Mouse (Mus musculus): ENCODE data around the gene Prdm1. TPM values are rescaled to one million over a fixed set of nuclear protein-coding genes. Genes with fewer than 3 reads are reported as not detected.

Gene Prdm1
- total RNA-seq (2021) = 1 to 10 TPM; 1.6 to 2.1 TPM
- long read RNA-seq, experiment 1 = 0 reads
- long read RNA-seq, experiment 2 = 0 reads

DNA sequence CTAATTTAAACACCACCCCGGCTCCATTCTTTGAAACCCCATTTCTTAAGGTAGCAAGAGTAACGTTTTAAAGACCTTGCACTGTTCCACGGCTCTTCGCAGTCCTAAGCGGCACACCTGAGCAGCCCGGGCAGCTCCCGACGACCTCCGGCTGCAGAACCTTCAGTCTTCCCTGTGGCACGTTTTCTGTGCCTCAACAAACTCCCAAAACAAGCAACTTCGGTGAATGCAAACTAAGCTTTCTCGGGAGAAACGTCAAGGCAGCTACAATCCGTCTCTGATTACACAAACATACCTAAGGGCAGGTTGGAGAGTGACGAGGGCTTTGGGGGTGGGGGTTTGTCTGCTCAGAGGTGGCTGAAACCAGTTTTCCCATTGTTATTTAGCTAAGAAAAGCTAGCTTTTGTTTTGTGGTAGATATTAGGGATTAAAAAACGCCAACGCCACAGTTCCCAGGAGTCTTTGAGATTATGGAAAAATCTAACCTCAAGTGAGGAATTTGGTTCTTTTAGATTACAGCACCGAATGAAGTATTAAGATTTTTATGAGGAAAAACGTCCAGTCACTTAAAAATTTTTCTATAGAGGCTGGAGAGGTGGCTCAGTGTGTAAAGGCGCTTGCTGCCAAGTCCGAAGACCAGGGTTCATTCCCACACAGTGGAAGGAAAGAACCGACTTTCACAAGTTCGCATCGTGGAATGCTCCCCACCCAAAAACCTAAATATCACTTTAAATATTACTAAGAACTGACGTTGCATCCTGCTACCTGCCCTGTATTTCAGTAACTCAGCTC lies at the start of gene Prdm1:
TSS of gene Prdm1 (minus strand) at position 211 of the 792 bp plus-strand sequence.
- intact Hi-C loops (cut with DNase I) = loop anchor here (2.0 to 10.0 kb wide), 2 partner anchors 70 to 204 kb away; no protein-coding TSS in a partner anchor
- no peak for DNase-seq

DNA sequence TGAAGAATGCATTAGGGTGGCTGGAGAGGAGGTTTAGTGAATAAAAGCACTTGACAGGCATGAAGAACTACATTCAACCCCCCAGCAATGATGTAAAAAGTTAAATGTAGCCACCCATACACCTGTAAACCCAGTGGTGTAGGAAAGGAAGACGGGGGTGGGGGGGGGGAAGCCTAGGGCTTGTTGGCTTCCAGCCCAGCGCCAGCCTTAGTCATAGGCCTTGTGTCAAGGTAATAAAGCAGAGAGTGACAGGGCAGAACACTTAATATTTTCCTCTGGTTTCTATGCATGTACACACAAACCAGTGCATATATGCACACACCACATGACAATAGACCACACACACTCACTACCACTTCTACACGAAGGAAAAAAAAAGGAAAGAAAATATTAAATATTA lies 37.7 kb upstream of the Prdm1 start:
- intact Hi-C loops (cut with DNase I) = no loop called here
- DNase-seq = no peak

DNA sequence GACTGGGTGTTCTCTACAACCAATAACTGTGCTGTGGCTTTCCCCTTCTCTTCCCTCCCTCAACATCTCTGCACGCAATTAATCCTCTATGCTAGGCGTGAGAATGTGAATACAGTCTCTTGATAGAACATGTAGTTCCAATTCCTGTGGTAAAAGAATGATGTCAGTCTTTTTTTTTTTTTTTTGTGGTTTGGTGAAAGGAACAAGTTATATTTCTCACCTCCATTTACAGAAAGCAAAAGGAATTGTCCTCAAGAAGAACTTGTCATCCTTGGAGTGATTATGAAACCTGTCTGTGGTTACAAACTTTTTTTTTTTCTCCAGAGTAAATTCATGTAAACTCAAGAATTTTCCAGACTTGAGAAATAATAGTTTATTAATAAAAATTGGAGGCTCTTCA lies 36.8 kb upstream of the Prdm1 start:
- intact Hi-C loops (cut with DNase I) = no loop called here
- DNase-seq = no peak

DNA sequence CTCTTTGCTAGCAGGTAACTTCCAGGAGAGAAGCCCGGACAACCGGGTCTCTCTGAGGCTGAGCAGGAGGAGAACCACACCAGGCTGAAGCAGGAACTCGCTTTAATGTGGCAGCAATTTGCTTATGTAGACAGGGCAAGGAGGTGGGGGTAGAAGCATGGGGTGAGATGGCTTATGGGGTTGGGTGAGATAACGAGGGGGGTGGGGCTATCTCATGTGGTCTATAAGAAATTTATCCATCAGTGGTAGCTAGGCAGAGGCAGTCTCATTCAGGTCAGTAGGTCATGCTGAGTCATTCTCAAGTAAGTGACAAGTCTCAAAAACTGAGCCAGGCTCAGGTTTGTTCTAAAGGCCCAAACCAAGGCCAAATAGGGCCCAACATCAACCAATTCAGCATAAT lies 28.5 kb upstream of the Prdm1 start:
- intact Hi-C loops (cut with DNase I) = no loop called here
- no peak for DNase-seq

DNA sequence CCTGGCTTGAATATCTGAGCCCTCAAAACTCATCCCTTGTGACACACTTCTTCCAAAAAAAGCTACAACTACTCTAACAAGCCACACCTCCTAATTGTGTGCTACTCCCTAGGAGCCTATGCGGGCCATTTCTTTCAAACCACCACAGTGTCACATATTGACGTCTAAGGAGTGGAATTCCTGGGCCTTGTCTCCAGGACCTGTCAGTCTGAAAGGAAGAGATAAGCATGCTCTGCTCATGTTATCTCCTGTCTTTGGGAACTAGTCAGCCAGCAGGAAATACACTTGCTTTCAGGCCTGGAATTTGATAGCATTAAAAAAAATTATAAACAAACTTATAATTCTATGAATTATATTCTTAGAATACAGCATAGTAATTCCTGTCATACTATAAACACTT lies 27.0 kb upstream of the Prdm1 start:
- intact Hi-C loops (cut with DNase I) = no loop called here
- DNase-seq = no peak

DNA sequence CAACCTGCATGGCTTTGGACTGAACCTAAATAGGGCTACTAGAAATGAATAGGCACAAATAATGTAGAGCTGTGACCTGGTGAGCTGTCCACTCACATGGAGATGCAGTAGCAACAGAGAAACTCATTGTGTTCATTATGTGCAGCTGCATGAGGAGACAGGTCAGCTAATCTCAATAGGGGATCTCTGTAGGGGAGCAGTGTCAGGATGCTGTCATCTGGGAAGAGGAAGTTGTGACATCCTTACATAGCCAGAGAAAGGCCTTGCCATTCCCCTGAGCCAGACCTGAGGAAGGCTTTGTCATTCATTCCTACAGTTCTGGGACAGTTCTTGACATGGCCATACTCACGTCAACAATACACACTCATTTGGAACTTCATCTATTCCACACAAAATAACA lies 25.3 kb upstream of the Prdm1 start:
- intact Hi-C loops (cut with DNase I) = no loop called here
- no peak for DNase-seq

DNA sequence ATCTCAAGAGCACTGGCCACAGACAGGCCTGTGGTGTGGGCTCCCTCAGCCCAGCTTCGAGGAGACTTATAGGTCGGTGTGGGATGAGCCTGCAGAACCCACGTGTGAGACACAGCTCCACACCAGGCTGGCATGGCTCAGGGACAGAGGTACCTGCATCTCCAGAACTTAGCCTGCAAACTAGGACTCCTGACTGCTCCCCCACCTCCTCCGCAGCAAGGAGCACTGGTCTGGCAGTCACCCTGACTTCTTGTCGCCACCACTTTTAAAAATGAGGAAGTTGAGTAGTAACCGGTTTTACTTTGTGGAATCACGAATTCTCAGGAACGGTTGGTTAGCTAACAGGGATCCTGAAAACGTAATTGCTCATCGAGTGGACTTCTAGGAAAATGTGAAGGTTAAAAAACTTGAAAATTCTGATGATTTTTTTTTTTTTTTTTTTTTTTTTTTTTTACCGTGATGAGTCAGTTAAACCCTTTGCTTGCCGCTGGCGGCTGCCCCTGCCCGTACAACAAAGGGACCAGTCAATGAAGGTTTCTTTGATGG lies 10.8 kb upstream of the Prdm1 start:
- DNase-seq = no peak
- intact Hi-C loops (cut with DNase I) = no loop called here

DNA sequence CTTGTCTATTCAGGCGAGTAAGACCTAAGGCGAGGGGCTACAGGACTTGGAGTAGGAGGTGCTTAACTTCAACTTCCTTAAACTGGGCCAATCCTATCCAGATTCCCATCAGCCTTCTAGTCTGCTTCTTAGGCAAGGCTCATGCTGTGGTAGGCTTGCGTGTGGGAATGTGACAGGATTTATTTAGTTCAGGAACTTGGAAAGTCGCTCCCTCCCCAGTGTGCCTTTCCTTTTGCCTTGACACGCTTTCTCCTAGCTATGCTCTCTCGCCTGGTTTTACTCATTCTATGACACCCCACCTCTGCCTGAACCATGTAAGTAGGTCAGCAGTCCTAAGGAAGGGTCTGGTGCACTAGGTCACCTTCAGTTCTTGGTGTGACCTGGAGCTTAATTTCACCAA lies 9.8 kb upstream of the Prdm1 start:
- DNase-seq = no peak
- intact Hi-C loops (cut with DNase I) = no loop called here

DNA sequence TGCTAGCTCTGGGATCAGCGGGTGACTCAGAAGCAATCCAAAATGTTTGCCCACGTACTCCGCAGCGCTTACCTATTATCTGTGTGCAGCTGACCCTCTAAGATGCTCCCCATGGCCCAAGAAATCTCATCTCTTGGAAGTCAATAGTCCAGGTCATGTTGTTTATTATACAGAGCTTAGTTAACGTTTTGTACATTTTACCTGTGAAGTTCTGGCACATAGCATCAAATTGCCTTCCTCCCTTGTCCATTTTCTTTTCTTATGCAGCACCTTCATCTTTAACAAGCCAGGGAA lies 1.7 kb upstream of the Prdm1 start:
- DNase-seq = no peak
- intact Hi-C loops (cut with DNase I) = loop anchor here (5.0 kb wide), 1 partner anchor 48 kb away; no protein-coding TSS in a partner anchor

DNA sequence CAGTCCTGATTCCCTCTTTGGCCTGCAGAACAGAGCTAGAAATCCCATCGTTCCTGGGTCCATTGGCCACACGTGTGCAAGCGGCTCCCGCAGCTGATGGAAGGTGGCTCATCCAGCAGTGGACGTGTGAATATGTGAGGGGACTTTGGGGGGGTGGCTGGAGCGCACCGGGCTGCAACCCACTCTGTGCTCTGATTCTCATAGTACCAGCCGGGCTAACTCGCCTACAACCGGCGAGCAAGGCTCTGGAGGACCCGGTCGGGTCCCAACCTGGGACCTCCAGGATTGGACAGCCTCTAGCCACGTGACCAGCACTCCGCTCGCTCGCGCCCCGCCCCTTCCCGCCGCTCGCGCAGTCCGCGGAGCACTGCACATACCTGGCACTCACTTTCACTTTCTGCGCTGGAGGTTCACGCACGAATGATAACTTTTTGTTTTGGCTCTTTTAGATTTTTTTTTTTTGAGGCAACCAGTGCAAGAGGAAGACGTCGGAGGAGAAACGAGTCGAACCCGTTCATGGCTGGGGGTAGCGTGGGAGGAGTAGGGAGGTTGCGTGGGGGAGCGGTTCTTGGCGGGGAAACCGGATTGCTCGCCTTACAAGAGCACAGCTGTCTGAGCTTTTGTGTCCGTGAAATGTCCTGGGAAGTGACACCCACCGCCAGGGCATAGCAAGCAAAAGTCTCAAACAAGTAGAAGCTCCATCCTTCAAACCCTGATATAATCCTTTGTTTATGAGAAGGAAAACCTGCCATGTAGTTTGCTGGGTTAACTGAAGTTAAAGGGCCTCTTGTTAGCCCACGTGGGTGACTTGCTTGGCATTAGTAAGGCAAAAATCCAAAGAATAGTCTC lies 1.1 kb upstream of the Prdm1 start:
- peak; percentile 84 to 85 for DNase-seq
- intact Hi-C loops (cut with DNase I) = loop anchor here (2.0 to 10.0 kb wide), 3 partner anchors 47 to 205 kb away; no protein-coding TSS in a partner anchor

DNA sequence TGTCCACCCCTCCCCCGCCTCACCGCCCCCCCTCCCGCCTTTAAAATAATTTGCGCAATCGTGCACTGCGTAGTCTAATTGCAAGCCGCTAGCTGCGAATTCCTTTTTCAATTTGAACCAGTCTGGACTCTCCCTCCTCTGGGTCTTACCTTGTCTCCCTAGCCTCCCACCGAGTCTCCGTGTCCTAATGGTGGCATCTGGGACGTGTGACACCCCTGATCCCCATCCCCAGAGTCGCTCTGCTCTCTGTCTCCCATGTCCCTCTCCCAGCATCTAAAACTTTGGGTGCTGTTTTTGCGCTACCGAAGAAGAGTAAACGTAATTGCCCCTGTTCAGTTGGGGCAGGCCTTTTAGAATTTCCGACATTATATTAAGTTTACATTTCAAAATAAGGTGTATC lies 650 bp downstream of the Prdm1 start:
- intact Hi-C loops (cut with DNase I) = loop anchor here (2.0 to 10.0 kb wide), 2 partner anchors 69 to 203 kb away; no protein-coding TSS in a partner anchor
- DNase-seq = no peak

DNA sequence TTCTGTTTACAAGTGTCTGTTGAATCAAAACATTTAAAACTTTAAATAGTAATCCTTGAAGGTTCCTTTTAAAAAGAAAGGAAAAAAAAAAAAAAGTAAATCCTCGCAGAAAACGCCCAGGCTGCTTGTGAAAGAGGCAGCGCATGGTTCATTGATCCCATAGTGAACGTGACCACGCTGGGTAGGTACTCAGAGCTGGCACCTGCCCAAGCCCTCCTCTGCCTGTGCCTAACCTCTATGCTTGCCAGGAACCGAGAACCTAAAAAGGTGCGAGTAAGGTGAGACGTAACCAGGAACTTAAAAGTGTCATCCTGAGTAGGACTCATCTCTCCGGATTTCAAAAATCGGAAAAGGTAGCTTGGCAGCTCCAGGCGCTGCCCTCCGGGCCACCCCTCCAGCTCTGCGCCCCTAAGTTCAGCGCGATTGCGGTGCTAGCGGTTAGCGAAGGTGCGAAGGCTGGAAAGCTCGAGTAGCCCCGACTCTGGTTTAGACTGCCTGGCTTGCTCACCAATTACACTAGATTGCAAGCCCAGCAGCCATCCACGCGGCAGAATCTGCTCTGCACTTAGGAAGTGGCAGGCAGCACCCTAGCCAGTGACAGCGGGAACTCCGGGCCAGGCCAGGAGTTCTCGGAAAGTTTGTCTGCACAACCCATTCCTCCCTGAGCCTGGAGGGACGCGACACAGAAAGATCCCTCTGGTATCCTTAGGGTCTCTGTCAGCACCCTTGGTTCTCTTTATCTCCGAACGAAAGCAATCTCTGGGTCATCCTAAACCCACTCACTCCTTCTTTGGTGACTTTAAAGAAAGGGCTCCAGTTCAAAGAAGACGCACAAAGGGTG lies 1.3 kb downstream of the Prdm1 start:
- peak; percentile 24 to 44 for DNase-seq
- intact Hi-C loops (cut with DNase I) = loop anchor here (10.0 kb wide), 1 partner anchor 202 kb away; no protein-coding TSS in a partner anchor

DNA sequence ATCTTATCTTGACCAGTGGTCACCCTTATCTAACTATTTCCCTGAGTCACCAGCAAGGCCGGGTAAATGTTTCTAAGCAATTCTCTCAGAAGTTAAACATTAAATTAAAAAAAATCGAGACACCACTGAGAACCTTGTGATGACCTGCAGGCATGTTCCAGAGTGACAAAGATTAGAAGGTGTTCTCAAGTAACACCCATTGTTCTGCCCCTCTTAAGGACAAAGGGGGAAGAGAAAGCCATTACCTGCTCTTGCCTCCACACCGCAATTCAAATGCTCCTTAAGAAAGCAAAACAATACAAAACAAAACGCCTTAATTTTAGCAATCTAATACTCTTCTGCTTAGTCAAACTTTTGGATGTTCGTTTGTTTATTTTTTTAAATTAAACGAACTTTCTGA lies 8.1 kb downstream of the Prdm1 start:
- intact Hi-C loops (cut with DNase I) = loop anchor here (10.0 kb wide), 1 partner anchor 195 kb away; no protein-coding TSS in a partner anchor
- no peak for DNase-seq

DNA sequence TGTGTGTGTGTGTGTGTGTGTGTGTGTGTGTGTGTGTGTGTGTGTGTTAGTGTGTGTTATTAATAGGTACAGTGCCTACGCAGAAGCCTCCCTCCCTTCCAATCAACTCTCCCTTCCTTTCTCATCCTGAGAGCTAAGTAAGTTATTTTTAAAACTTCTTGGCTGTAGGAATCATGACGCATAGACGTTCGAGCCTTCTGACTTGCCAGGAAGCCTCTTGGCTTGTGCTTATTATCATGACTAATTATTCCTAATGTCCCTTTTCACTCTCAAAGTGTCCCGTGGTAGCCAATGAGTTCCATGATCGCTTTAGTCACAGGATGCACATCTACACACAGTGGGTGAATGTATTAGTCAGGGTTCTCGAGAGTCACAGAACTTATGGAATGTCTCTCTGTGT lies 9.7 kb downstream of the Prdm1 start:
- intact Hi-C loops (cut with DNase I) = no loop called here
- DNase-seq = no peak

DNA sequence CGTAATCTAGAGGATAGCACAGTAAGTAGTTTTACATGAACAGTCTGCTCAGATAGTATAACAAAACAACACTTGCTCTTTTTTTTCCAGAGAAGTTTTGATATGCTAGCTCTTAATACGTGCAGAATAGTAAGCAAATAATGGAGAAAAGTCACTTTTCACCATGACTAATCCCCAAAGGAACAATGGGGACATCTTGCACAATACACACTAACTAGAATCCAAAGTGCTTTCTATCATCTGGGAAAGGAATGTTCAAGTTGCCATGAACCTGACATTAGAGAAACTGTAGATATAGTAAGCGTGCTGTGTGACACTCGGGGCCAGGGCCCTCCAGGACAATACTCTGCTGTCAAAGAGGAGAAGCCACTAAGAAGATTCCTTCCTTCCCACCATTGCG lies 15.2 kb downstream of the Prdm1 start:
- DNase-seq = no peak
- intact Hi-C loops (cut with DNase I) = no loop called here

DNA sequence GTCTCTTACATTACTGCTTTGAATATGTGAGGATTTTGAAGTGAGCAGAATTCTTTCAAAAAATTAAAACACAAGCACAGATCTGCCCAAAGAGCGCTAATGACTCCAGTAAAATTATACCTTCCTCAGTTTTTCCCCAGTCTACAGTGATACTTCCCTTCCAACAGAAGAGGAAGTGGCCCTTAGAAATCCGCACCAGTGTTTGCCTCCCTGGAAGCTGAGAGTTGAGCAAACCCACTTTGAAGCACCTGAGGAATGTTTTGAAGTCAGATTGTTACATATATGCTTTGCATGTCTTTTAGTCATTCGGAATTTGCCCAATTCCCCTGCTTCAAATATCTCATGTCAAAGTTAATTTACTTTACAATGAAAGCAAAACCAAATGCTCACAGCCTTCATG lies 17.3 kb downstream of the Prdm1 start:
- DNase-seq = no peak
- intact Hi-C loops (cut with DNase I) = no loop called here

DNA sequence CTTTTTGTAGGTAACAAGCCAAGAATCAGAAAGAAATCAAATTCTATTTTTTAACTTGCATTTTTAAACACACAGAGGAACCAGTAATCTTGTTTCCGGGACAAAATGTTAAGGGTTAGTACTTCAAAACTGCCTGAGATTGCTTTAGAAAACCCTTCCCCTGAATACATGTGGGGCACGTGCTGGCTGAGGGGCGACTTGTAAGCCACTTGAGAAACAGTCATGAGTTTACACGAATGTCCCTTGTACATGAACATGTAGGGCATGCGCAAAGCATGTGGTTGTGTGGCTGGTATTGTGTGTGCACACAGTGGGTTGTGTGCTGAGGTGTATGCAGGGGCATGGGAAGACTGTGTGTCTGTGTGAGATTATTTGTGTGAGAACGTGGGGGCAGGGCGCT lies 19.7 kb downstream of the Prdm1 start:
- intact Hi-C loops (cut with DNase I) = no loop called here

DNA sequence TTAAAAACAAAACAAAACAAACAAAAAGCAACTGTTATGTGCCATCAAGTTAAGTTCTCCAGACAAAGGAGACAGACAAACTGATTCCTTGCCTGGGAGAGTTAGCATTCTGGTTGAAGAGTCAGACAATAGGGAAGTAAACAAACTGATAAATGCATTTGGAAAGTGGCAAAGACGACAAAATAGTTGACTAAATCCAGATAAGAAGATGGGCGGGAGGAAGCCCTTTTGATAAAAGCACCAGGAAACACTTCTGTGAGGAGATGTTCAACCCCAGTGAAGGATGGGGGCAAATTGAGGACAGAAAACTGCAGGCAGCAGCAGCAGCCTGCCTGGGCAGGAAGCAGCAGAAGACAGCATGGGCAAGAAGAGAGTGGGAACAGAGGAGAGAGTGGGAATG lies 20.3 kb downstream of the Prdm1 start:
- intact Hi-C loops (cut with DNase I) = no loop called here
- DNase-seq = no peak

More for the DNA sequence above, 19.7 kb downstream of the Prdm1 start:
- no peak for DNase-seq

DNA sequence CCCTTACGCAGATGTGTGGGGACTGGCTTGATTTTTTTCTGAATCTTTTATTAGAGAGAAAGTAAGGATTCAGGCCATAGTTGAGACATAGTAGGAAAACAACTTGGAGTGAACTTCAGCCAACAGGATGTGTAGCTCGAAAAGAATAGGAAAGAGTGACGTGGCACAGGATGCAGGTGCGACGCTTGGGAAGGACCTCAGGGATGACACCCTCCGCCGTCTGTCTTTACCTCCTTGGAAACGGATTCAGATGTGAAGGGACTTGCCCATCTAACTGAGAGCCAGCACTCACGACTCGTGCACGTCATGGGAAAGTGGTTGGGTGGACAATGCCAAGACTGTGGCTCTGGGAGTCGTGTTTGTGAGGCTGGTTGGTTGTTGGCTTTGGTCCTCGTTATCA lies 25.4 kb downstream of the Prdm1 start:
- peak; percentile 17 to 31 for DNase-seq
- intact Hi-C loops (cut with DNase I) = loop anchor here (5.0 kb wide), 1 partner anchor 41 kb away; no protein-coding TSS in a partner anchor

DNA sequence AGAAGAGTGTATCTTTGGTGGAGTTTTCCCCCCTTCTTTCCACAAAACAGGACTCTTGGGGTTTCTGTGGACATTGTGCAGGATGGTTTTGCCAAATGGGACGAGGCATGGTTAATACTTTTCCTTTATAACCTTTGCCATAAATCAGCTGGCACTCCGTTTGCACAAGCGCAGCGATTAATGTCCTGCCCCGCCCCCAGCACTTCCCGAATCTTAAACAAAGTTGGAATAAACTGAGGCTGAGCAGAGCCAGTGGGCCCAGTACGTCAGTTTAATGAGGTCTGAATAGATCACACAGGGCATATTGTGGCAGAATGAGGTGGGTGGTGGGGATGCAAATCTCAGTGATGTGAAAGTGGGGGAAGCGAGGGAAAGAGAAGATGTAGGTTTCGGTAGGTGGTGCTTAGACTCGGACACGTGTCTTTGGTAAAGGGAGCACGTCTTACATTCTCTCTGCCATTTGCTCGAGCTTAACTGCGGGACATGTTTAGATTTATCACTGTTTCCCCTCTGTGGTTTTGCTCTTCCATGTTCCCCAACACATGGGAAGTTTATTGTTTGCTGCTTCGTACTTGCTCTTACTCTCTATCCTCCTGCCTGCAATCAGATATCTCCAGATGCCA lies 28.3 kb downstream of the Prdm1 start:
- no peak for DNase-seq
- intact Hi-C loops (cut with DNase I) = loop anchor here (5.0 kb wide), 1 partner anchor 38 kb away; no protein-coding TSS in a partner anchor
